Mouse (Mus musculus) ES-Bruce4 (cell line): ENCODE data around the gene Best1. TPM values are rescaled to one million over a fixed set of nuclear protein-coding genes. Genes with fewer than 3 reads are reported as not detected.
A peak's percentile ranks its signal among the peaks of the same experiment; 100 is the strongest.

Source experiments
- H3K27ac ChIP-seq: 2 replicates; pipeline ENCODE4 v1.5.1; 2012; ENCODE audit warnings: low read length, inconsistent platforms; ENCODE audit not compliant: insufficient read depth
- H3K27me3 ChIP-seq: 2 replicates; pipeline ENCODE4 v1.6.1; 2012; ENCODE audit warnings: mild to moderate bottlenecking, low read length, inconsistent platforms; ENCODE audit not compliant: control insufficient read depth, poor library complexity, insufficient read depth, severe bottlenecking
- H3K36me3 ChIP-seq: 2 replicates; pipeline ENCODE4 v1.6.1; 2012; ENCODE audit warnings: inconsistent platforms, mild to moderate bottlenecking, low read length, moderate library complexity; ENCODE audit not compliant: control insufficient read depth, poor library complexity, insufficient read depth, severe bottlenecking
- H3K4me1 ChIP-seq: one replicate; pipeline ENCODE4 v1.8.1; 2011; ENCODE audit warnings: low read length; ENCODE audit not compliant: control insufficient read depth, insufficient read depth
- H3K4me3 ChIP-seq: 2 replicates; pipeline ENCODE4 v1.5.1; 2011; ENCODE audit warnings: low read depth, mild to moderate bottlenecking, low read length
- H3K9ac ChIP-seq: 2 replicates; pipeline ENCODE4 v1.6.1; 2012; ENCODE audit warnings: low read depth, mild to moderate bottlenecking, inconsistent platforms; ENCODE audit not compliant: poor library complexity, severe bottlenecking
- H3K9me3 ChIP-seq: replicated peaks from 2 replicates; pipeline ENCODE4 v1.6.1; 2012; ENCODE audit warnings: mild to moderate bottlenecking, low read length, inconsistent platforms; ENCODE audit not compliant: control insufficient read depth, poor library complexity, insufficient read depth, severe bottlenecking
- CTCF ChIP-seq: IDR thresholded peaks from one replicate; pipeline ENCODE4 v1.8.1; 2011; ENCODE audit warnings: low read depth, low read length
- EP300 ChIP-seq: IDR thresholded peaks from 2 replicates; pipeline ENCODE4 v1.6.1; 2011; ENCODE audit warnings: low read depth, low read length; ENCODE audit not compliant: insufficient read depth
- POLR2A ChIP-seq: IDR thresholded peaks from one replicate; pipeline ENCODE4 v1.8.1; 2011; ENCODE audit warnings: low read length; ENCODE audit not compliant: insufficient read depth
- polyA plus RNA-seq: library from polyadenylated mRNA; stranded (reverse); fragments of >200 nt; gene quantifications from 2 replicates; pipeline ENCODE4 v1.2.4, GENCODE M21; 2011; ENCODE audit warnings: low read depth; ENCODE audit not compliant: missing spikeins, insufficient read depth, insufficient read length

Gene Best1
- polyA plus RNA-seq, 1 experiment: 1.4 TPM

GRCm38 (mm10) chr19:10038910-10039309 lies 37.5 kb upstream of the Best1 start:
- H3K27ac ChIP-seq: no peak overlapping the region

GRCm38 (mm10) chr19:10038364-10038763 lies 36.9 kb upstream of the Best1 start:
- Histone ChIP-seq H3K9ac (no peak overlapping the region), H3K4me3 (no peak overlapping the region), H3K4me1 (no peaks in the 10 kb centered on the region), H3K36me3 (no peaks in the 10 kb centered on the region), H3K9me3 (no peaks in the 10 kb centered on the region), H3K27ac (no peak overlapping the region), H3K27me3 (0 out of 2 replicates have a peak, but pooled peaks cover 5% of the 10 kb centered on the region)
- TF ChIP-seq CTCF: no peak
- TF ChIP-seq EP300: no peak
- TF ChIP-seq POLR2A: no peak

More at GRCm38 (mm10) chr19:10038910-10039309, 37.5 kb upstream of the Best1 start:
- H3K9me3 ChIP-seq: no peaks in the 10 kb centered on the region
- H3K27me3 ChIP-seq: 0 out of 2 replicates have a peak, but pooled peaks cover 5% of the 10 kb centered on the region
- H3K4me1 ChIP-seq: no peaks in the 10 kb centered on the region
- H3K36me3 ChIP-seq: no peaks in the 10 kb centered on the region
- no peak overlapping the region for H3K4me3 ChIP-seq
- no peak overlapping the region for H3K9ac ChIP-seq
- TF ChIP-seq CTCF (no peak), POLR2A (no peak), EP300 (no peak)

DNA sequence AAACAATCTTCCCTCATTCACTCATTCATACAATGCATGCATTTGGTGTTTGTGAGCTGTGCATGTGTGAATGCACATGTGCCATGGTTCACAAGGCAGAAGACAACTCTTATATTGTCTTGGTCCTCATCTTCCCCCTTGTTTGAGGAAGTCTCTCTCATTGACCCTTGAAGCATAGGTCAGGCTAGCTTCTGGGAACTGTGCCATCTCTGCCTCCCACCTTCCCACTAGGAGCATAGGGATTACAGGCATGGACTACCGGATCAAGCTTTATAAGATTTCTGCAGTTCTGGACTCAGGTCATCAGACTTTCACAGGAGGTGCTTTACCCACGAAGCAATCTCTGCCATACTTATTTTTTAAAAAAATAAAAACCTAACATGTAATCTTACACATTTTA lies 36.1 kb upstream of the Best1 start:
- H3K9ac ChIP-seq: no peak overlapping the region
- no peaks in the 10 kb centered on the region for H3K4me1 ChIP-seq
- H3K36me3 ChIP-seq: no peaks in the 10 kb centered on the region
- no peak overlapping the region for H3K27ac ChIP-seq
- H3K9me3 ChIP-seq: no peaks in the 10 kb centered on the region
- no peak overlapping the region for H3K4me3 ChIP-seq
- TF ChIP-seq EP300: no peak
- TF ChIP-seq POLR2A: no peak
- TF ChIP-seq CTCF: no peak
- H3K27me3 ChIP-seq: 0 out of 2 replicates have a peak, but pooled peaks cover 5% of the 10 kb centered on the region

- no peaks in the 10 kb centered on the region for H3K36me3 ChIP-seq
- no peak overlapping the region for H3K27ac ChIP-seq
- H3K4me1 ChIP-seq: no peaks in the 10 kb centered on the region
- H3K27me3 ChIP-seq: 0 out of 2 replicates have a peak, but pooled peaks cover 2% of the 10 kb centered on the region
- no peak overlapping the region for H3K4me3 ChIP-seq
- no peaks in the 10 kb centered on the region for H3K9me3 ChIP-seq
- TF ChIP-seq POLR2A (no peak), CTCF (peak; percentile 90), EP300 (no peak)
- no peak overlapping the region for H3K9ac ChIP-seq
These were observed 33.5 kb upstream of the Best1 start for GRCm38 (mm10) chr19:10034785-10035447.

GRCm38 (mm10) chr19:10034356-10034755 lies 32.9 kb upstream of the Best1 start:
- Histone ChIP-seq H3K27ac (no peak overlapping the region), H3K36me3 (no peaks in the 10 kb centered on the region), H3K4me1 (no peaks in the 10 kb centered on the region), H3K9me3 (no peaks in the 10 kb centered on the region), H3K27me3 (no peaks in the 10 kb centered on the region), H3K4me3 (no peak overlapping the region), H3K9ac (no peak overlapping the region)
- TF ChIP-seq CTCF: no peak
- TF ChIP-seq POLR2A: no peak

DNA sequence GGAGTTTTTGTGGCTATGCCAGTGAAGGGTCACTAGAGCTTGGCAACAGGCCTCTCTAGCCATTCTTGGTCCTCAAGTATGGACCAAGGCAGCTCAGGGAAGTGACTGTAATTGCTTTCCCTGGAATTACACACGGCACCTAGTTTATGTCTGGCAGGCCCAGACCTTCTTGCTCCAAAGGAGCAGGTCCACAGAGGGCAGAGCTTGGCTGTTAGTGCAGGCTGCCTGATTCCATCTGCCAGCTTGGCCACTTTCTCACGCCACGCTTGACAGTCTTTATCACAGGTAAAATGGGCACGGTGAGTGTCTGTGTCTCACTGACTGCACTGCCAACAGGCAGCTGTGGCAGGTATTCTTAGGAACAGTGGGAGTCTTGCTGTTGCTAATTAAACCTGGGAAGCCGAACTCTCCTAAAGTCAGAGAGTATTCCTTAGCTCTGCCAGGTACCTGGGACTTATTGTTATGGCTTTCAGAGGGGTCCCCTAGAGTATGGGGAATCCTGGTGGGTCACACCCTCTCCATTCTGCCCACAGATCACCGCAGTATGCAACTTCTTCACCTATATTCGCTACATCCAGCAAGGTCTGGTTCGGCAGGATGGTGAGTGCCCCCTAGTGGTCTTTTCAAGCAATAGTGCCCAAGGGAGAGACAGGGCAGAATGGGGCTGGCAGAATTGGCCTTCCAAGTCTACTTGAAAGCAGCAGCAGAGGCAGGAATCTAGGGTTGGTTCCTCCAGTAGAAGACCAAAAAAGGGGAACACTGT lies 32.0 kb upstream of the Best1 start:
- no peaks in the 10 kb centered on the region for H3K4me1 ChIP-seq
- no peaks in the 10 kb centered on the region for H3K36me3 ChIP-seq
- no peaks in the 10 kb centered on the region for H3K27me3 ChIP-seq
- no peak overlapping the region for H3K9ac ChIP-seq
- no peak overlapping the region for H3K4me3 ChIP-seq
- H3K27ac ChIP-seq: no peak overlapping the region
- no peaks in the 10 kb centered on the region for H3K9me3 ChIP-seq
- TF ChIP-seq CTCF: peak; percentile 89
- TF ChIP-seq EP300: no peak
